Mouse (Mus musculus) neural tube, embryonic 15.5 days (tissue): Measurements from ENCODE around the gene P4hb. TPM values are rescaled to one million over a fixed set of nuclear protein-coding genes. Genes with fewer than 3 reads are reported as not detected.

Experiments used
- ATAC-seq: fragments of 200-750 bp; cut with Nextera tagmentation; 2 replicates; pipeline ENCODE4 v1.8.0; 2017; ENCODE audit warnings: mild to moderate bottlenecking, moderate TSS enrichment, moderate library complexity; ENCODE audit not compliant: low FRiP score
- H3K27ac ChIP-seq: fragments of 300-500 bp; sonication (generic); replicated peaks from 2 replicates; pipeline ENCODE4 v1.5.1; 2015; ENCODE audit warnings: mild to moderate bottlenecking, inconsistent platforms
- H3K27me3 ChIP-seq: fragments of 300-500 bp; sonication (generic); replicated peaks from 2 replicates; pipeline ENCODE4 v1.6.1; 2015; ENCODE audit warnings: inconsistent platforms
- H3K36me3 ChIP-seq: fragments of 300-500 bp; sonication (generic); 2 replicates; pipeline ENCODE4 v1.6.1; 2015; ENCODE audit warnings: inconsistent platforms
- H3K4me1 ChIP-seq: fragments of 300-500 bp; sonication (generic); 2 replicates; pipeline ENCODE4 v1.6.1; 2015; ENCODE audit warnings: inconsistent platforms
- H3K4me2 ChIP-seq: fragments of 300-500 bp; sonication (generic); 2 replicates; pipeline ENCODE4 v1.6.1; 2015; ENCODE audit warnings: inconsistent platforms, mild to moderate bottlenecking, moderate library complexity
- H3K4me3 ChIP-seq: fragments of 300-500 bp; sonication (generic); replicated peaks from 2 replicates; pipeline ENCODE4 v1.5.1; 2015; ENCODE audit warnings: mild to moderate bottlenecking, inconsistent platforms
- H3K9ac ChIP-seq: fragments of 300-500 bp; sonication (generic); replicated peaks from 2 replicates; pipeline ENCODE4 v1.6.1; 2015; ENCODE audit warnings: mild to moderate bottlenecking, inconsistent platforms
- H3K9me3 ChIP-seq: fragments of 300-500 bp; sonication (generic); replicated peaks from 2 replicates; pipeline ENCODE4 v1.6.1; 2016; ENCODE audit warnings: inconsistent platforms
- WGBS: fragments of 180-500 bp; shearing (Covaris S2); methylation state at CpG from one replicate; pipeline ENCODE4 v1.1.7; 2015; ENCODE audit warnings: mixed read lengths; 5-methylcytosine and 5-hydroxymethylcytosine counted together
- polyA plus RNA-seq: library from polyadenylated mRNA; unstranded; fragments of >200 nt; fragmentation: Nextera tagmentation; extraction: Ambion mirVana; gene quantifications from 2 replicates; pipeline ENCODE4 v1.2.1, GENCODE M21; 2015

The P4hb gene
- 282 and 351 TPM in 2 replicates for polyA plus RNA-seq

GRCm38 (mm10) chr11:120572752-120573584 is at the start of gene P4hb:
Gene P4hb (minus strand): TSS chr11:120573253.
- H3K27ac ChIP-seq = peak within 1 kb of the TSS; percentile 91
- under 1% methylated on average over 94 of the region's 94 CpGs for whole genome bisulfite sequencing

DNA sequence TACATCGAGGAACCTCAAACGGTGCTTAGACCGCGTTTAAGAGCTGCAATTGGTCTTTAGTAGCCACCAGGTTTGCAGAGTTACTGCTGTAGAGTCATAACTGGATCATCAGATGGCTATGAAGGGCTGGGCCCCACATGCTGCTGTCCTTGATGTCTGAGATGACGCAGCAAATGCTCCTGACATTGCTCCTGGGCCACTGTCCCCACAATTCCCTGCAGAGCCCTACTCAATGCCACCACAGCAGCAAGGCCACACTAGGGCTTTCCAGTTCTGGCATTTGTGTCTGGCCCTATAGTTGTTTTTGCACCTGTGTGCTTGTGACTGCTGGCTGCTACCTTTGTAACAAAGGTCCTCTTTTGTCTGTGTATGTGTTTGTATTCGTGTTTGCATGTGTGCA is 49.8 kb upstream of the P4hb start:
- no peak overlapping the region for H3K4me2 ChIP-seq
- no peak overlapping the region for H3K27ac ChIP-seq
- no peaks in the 10 kb centered on the region for H3K27me3 ChIP-seq
- no peak overlapping the region for H3K9ac ChIP-seq
- ATAC-seq = no peak
- peaks cover 54% of the 10 kb centered on the region for H3K36me3 ChIP-seq
- H3K4me1 ChIP-seq = peaks cover 31% of the 10 kb centered on the region
- H3K9me3 ChIP-seq = no peaks in the 10 kb centered on the region
- WGBS = 91% methylated on average over 6 of the region's 6 CpGs
- no peak overlapping the region for H3K4me3 ChIP-seq

More at GRCm38 (mm10) chr11:120572752-120573584, at the start of gene P4hb:
- H3K27me3 ChIP-seq = no peaks in the 10 kb centered on the region
- H3K4me3 ChIP-seq = peak within 1 kb of the TSS; percentile 83
- peaks cover 27% of the 10 kb centered on the region for H3K4me1 ChIP-seq
- ATAC-seq = peak; percentile 97
- H3K4me2 ChIP-seq = peak within 1 kb of the TSS; percentile 88
- peaks cover 37% of the 10 kb centered on the region for H3K36me3 ChIP-seq
- no peaks in the 10 kb centered on the region for H3K9me3 ChIP-seq
- peak within 1 kb of the TSS; percentile 82 for H3K9ac ChIP-seq

DNA sequence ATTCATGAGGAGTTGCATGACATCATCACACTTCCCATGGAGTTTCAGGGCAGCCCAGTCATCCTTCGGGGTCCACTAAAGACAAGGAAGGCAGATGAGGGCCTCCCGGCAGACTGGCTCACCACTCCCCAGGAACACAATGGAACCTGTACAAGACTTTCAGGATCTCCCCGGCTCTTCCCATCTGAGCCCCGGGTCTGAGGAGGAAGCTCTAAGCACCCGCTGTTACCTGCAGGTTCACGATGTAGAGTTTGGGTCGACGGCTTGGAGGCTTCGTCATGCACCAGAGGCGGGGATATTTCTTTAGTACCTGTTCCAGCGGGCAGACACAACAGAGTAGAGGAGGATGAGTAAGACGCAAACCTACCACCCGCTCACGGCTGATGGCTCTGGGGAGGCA is 47.1 kb upstream of the P4hb start:
- H3K27ac ChIP-seq = no peak overlapping the region
- H3K4me3 ChIP-seq = no peak overlapping the region
- no peak for ATAC-seq
- WGBS = 94% methylated on average over 14 of the region's 14 CpGs
- H3K4me1 ChIP-seq = peaks cover 37% of the 10 kb centered on the region
- H3K4me2 ChIP-seq = no peak overlapping the region
- no peaks in the 10 kb centered on the region for H3K27me3 ChIP-seq
- no peaks in the 10 kb centered on the region for H3K9me3 ChIP-seq
- H3K36me3 ChIP-seq = peaks cover 47% of the 10 kb centered on the region
- no peak overlapping the region for H3K9ac ChIP-seq

DNA sequence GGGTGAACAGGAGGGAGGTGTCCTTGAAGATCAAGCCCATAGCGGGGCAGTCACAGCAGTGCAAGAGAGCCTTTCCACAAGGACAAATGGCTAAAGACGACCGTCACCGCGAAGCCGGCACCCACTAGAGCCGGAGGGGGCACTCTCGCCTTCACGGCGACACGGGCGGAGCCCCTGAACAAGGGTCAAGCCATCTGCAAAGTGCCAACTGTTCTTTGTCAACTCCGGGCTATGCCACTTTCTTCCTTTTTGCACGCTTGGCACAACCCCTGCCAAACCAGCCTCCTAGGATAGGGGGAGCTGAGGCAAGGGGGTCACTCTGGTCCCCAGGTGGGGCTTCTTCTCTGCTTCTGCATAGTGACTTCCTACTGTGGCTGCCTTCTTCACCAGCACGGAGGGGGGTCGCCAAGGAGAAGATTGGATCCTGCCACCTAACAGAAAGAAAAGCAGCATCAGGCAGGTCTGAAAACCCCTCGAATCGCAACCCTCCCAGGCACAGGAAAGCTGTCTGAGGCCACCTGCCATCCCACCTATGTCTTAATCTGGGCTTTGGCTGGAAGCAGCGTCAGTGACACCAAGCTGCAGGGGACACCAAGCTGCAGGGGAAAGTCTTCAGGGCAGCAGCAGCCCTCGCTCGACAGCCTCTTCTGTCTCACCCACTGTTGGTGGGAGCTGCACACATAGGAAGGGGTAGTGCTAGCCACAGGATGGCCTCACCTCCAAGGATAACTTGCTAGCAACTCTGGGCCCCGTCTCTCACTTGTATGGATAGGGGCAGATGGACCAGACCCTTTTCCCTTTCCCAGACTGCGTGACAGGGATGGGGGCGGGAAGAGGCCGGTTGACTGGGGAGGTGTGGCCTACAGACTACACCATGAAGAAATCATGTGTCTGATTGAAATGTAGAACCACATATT is 45.8 kb upstream of the P4hb start:
- H3K9me3 ChIP-seq = no peaks in the 10 kb centered on the region
- WGBS = 96% methylated on average over 25 of the region's 25 CpGs
- H3K36me3 ChIP-seq = peaks cover 54% of the 10 kb centered on the region
- H3K4me2 ChIP-seq = no peak overlapping the region
- peak overlapping the region; percentile 93; the same call in 1 of the 2 replicates for H3K27ac ChIP-seq
- H3K27me3 ChIP-seq = no peaks in the 10 kb centered on the region
- no peak overlapping the region for H3K9ac ChIP-seq
- 0 out of 2 replicates have a peak overlapping the region, but pooled peaks have one; percentile 5 for H3K4me3 ChIP-seq
- no peak for ATAC-seq
- H3K4me1 ChIP-seq = peaks cover 34% of the 10 kb centered on the region

DNA sequence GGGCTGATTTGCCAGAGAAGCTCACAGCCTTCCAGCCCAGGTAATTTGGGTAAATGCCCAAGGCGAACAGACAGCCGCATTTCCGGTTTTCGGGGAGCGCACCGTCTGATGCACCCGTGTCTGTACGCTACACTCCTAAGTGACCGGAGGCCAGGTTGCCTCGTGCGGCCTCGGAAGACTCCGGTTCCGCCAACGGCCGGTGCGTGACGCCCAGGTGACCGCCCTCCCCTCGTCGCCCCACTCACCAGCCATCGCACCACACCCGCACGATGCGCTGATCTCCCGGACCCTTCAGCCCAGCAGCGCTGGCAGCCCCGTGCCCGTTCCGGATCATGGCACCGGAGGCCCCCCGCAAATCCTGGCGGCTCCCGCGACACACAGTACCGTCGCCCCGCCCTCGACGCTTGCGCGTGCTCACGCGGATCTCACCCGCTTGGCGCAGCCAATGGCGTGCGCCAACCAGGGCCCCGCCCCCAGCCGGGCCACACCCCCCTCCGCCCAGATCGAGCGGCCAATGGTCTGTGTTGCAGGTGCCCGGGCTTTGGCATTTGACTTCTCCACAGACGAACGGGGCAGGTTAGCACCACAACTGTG is 44.6 kb upstream of the P4hb start, which contains the start of gene Pcyt2:
Pcyt2 (minus strand) TSS at position 418 of the 594 bp plus-strand sequence.
- Histone ChIP-seq H3K27me3 (no peaks in the 10 kb centered on the region), H3K9me3 (no peaks in the 10 kb centered on the region), H3K36me3 (peaks cover 59% of the 10 kb centered on the region), H3K4me2 (peak within 1 kb of the TSS; percentile 82), H3K9ac (peak within 1 kb of the TSS; percentile 85), H3K27ac (peak within 1 kb of the TSS; percentile 93), H3K4me1 (peaks cover 27% of the 10 kb centered on the region), H3K4me3 (peak within 1 kb of the TSS; percentile 92)
- under 1% methylated on average over 56 of the region's 56 CpGs for WGBS
- peak; percentile 97 for ATAC-seq

- Histone ChIP-seq H3K4me1 (peaks cover 27% of the 10 kb centered on the region), H3K27me3 (no peaks in the 10 kb centered on the region), H3K4me3 (peak overlapping the region; percentile 92), H3K9ac (peak overlapping the region; percentile 85), H3K9me3 (no peaks in the 10 kb centered on the region), H3K4me2 (peak overlapping the region; percentile 82), H3K36me3 (peaks cover 60% of the 10 kb centered on the region), H3K27ac (peak overlapping the region; percentile 93)
- WGBS = 48% methylated on average over 4 of the region's 4 CpGs
- no peak for ATAC-seq
These were observed 43.7 kb upstream of the P4hb start for GRCm38 (mm10) chr11:120616617-120617294.

GRCm38 (mm10) chr11:120615606-120616203 is 42.7 kb upstream of the P4hb start:
- peaks cover 27% of the 10 kb centered on the region for H3K4me1 ChIP-seq
- H3K27me3 ChIP-seq = no peaks in the 10 kb centered on the region
- peaks cover 61% of the 10 kb centered on the region for H3K36me3 ChIP-seq
- no peak overlapping the region for H3K9ac ChIP-seq
- no peaks in the 10 kb centered on the region for H3K9me3 ChIP-seq
- 92% methylated on average over 11 of the region's 11 CpGs for WGBS
- no peak overlapping the region for H3K27ac ChIP-seq
- H3K4me3 ChIP-seq = no peak overlapping the region
- no peak for ATAC-seq
- peak overlapping the region; percentile 82 for H3K4me2 ChIP-seq

DNA sequence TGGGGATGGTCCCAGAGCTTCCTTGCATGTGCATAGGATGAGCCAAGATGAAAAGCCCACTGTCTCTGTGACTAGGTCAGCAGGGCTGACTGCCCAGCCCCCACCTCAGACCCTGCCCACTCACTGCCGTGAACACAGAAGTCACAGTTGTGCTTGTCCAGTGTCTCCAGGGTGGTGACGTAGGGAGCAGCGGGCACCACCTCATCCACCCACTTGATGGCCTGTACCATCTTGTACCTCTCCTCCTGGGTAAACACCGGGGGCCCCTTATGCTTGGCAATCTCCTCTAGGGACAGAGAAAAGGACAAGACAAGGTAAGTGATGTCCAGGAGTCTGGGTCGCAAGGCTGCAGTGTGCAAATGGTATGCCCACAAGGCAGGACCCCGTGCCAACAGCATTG is 42.1 kb upstream of the P4hb start:
- WGBS = 98% methylated on average over 6 of the region's 6 CpGs
- Histone ChIP-seq H3K9ac (no peak overlapping the region), H3K36me3 (peaks cover 61% of the 10 kb centered on the region)

DNA sequence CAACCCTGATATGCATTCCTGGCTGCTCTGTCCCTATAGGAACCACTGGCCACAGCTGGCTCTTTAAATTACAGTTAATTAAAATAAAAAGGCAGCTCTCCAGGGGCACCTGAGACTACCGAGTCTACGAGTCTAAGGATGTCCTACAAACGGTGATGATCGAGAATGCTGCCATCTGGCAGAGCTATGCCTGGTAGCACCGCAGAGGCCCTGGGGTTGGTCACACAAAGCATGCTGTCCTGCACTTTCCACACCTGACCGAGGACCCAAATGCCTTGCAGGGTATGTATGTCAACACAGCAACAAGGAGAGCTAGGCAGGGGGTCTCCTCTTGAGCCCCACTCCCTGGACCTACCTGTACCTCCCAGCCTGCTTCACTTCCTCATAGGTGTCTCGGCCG is 40.9 kb upstream of the P4hb start:
- no peak overlapping the region for H3K9ac ChIP-seq
- no peak overlapping the region for H3K4me3 ChIP-seq
- peaks cover 58% of the 10 kb centered on the region for H3K36me3 ChIP-seq

More for the DNA sequence above, 42.1 kb upstream of the P4hb start:
- Histone ChIP-seq H3K4me1 (peaks cover 27% of the 10 kb centered on the region), H3K4me2 (no peak overlapping the region), H3K27me3 (no peaks in the 10 kb centered on the region), H3K27ac (no peak overlapping the region), H3K4me3 (no peak overlapping the region), H3K9me3 (no peaks in the 10 kb centered on the region)
- no peak for ATAC-seq

DNA sequence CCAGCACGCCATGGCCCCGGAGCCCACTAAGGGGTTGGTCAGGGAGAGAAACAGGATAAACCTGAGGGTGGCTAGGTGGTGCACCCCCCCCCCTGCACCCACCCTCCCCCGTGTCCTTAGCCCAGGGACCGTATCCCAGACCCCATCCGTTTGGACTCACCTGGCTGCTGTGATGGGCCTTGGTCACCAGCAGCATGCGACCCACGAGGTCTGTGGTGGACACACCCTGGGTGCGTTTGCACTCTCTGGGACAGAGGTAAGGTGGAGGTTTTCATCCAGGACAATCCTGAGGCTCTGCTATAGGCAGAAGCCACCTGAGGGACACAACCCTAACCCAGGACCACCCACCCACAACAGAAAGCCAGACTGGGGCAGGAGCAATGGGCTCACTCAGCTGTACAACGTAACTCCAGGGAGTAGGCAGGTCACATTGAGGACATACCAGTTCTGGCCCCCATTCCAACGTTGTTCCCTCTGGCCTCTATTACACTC is 40.5 kb upstream of the P4hb start:
- Histone ChIP-seq H3K4me2 (no peak overlapping the region), H3K27me3 (peaks cover 3% of the 10 kb centered on the region; the same call in 1 of the 2 replicates), H3K4me3 (no peak overlapping the region), H3K36me3 (peaks cover 54% of the 10 kb centered on the region), H3K9ac (no peak overlapping the region), H3K9me3 (no peaks in the 10 kb centered on the region), H3K4me1 (peaks cover 35% of the 10 kb centered on the region), H3K27ac (no peak overlapping the region)
- no peak for ATAC-seq
- WGBS = 87% methylated on average over 10 of the region's 10 CpGs

More for the DNA sequence above, 40.9 kb upstream of the P4hb start:
- WGBS = 64% methylated on average over 8 of the region's 8 CpGs
- no peaks in the 10 kb centered on the region for H3K9me3 ChIP-seq
- peaks cover 31% of the 10 kb centered on the region for H3K4me1 ChIP-seq
- no peak overlapping the region for H3K4me2 ChIP-seq
- no peak overlapping the region for H3K27ac ChIP-seq
- peaks cover 3% of the 10 kb centered on the region; the same call in 1 of the 2 replicates for H3K27me3 ChIP-seq
- ATAC-seq = no peak
